Mouse (Mus musculus) ES-Bruce4 (cell line): ENCODE measurements around the gene Spata21. TPM values are rescaled to one million over a fixed set of nuclear protein-coding genes. Genes with fewer than 3 reads are reported as not detected.

Experiments
- H3K27ac ChIP-seq: 2 replicates; pipeline ENCODE4 v1.5.1; 2012; ENCODE audit warnings: low read length, inconsistent platforms; ENCODE audit not compliant: insufficient read depth
- H3K27me3 ChIP-seq: 2 replicates; pipeline ENCODE4 v1.6.1; 2012; ENCODE audit warnings: mild to moderate bottlenecking, low read length, inconsistent platforms; ENCODE audit not compliant: control insufficient read depth, poor library complexity, insufficient read depth, severe bottlenecking
- H3K36me3 ChIP-seq: 2 replicates; pipeline ENCODE4 v1.6.1; 2012; ENCODE audit warnings: inconsistent platforms, mild to moderate bottlenecking, low read length, moderate library complexity; ENCODE audit not compliant: control insufficient read depth, poor library complexity, insufficient read depth, severe bottlenecking
- H3K4me1 ChIP-seq: one replicate; pipeline ENCODE4 v1.8.1; 2011; ENCODE audit warnings: low read length; ENCODE audit not compliant: control insufficient read depth, insufficient read depth
- H3K4me3 ChIP-seq: 2 replicates; pipeline ENCODE4 v1.5.1; 2011; ENCODE audit warnings: low read depth, mild to moderate bottlenecking, low read length
- H3K9ac ChIP-seq: 2 replicates; pipeline ENCODE4 v1.6.1; 2012; ENCODE audit warnings: low read depth, mild to moderate bottlenecking, inconsistent platforms; ENCODE audit not compliant: poor library complexity, severe bottlenecking
- H3K9me3 ChIP-seq: replicated peaks from 2 replicates; pipeline ENCODE4 v1.6.1; 2012; ENCODE audit warnings: mild to moderate bottlenecking, low read length, inconsistent platforms; ENCODE audit not compliant: control insufficient read depth, poor library complexity, insufficient read depth, severe bottlenecking
- CTCF ChIP-seq: IDR thresholded peaks from one replicate; pipeline ENCODE4 v1.8.1; 2011; ENCODE audit warnings: low read depth, low read length
- EP300 ChIP-seq: IDR thresholded peaks from 2 replicates; pipeline ENCODE4 v1.6.1; 2011; ENCODE audit warnings: low read depth, low read length; ENCODE audit not compliant: insufficient read depth
- POLR2A ChIP-seq: IDR thresholded peaks from one replicate; pipeline ENCODE4 v1.8.1; 2011; ENCODE audit warnings: low read length; ENCODE audit not compliant: insufficient read depth
- polyA plus RNA-seq: library from polyadenylated mRNA; stranded (reverse); fragments of >200 nt; gene quantifications from 2 replicates; pipeline ENCODE4 v1.2.4, GENCODE M21; 2011; ENCODE audit warnings: low read depth; ENCODE audit not compliant: missing spikeins, insufficient read depth, insufficient read length

The Spata21 gene
- polyA plus RNA-seq, 1 experiment: not detected

- no peak for TF ChIP-seq EP300
- no peak for TF ChIP-seq POLR2A
- TF ChIP-seq CTCF: no peak
- Histone ChIP-seq H3K27me3 (no peaks in the 10 kb centered on the region), H3K4me1 (peaks cover 3% of the 10 kb centered on the region), H3K36me3 (no peaks in the 10 kb centered on the region), H3K9ac (no peak overlapping the region), H3K27ac (no peak overlapping the region), H3K9me3 (no peaks in the 10 kb centered on the region), H3K4me3 (no peak overlapping the region)
Measured at GRCm38 (mm10) chr4:141098935-141099334, 10.8 kb downstream of the Spata21 start.

DNA sequence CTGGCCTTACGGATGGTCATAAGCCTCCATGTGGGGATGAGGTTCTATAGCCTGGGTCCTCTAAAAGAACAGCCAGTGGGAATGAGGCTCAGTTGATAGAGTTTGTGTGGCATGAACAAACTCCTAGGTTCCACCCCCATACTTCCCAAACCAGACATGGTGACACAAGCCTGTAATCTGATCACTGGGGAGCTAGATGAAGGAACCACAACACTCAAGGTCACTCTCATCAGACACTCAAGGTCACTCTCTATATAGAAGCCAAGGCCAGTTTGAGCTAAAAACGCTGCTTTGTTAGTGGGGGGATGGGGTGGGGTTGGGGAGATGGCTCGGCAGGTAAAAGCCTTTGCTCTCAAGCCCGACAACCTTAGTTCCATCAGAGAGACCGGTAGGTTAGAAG, 11.8 kb downstream of the Spata21 start:
- Histone ChIP-seq H3K9me3 (no peaks in the 10 kb centered on the region), H3K36me3 (no peaks in the 10 kb centered on the region), H3K4me1 (peaks cover 3% of the 10 kb centered on the region), H3K27ac (no peak overlapping the region), H3K9ac (no peak overlapping the region), H3K27me3 (no peaks in the 10 kb centered on the region), H3K4me3 (no peak overlapping the region)
- TF ChIP-seq EP300 (no peak), CTCF (no peak)

- TF ChIP-seq POLR2A (no peak), EP300 (no peak), CTCF (no peak)
- no peaks in the 10 kb centered on the region for H3K9me3 ChIP-seq
- no peak overlapping the region for H3K27ac ChIP-seq
- no peak overlapping the region for H3K9ac ChIP-seq
- no peaks in the 10 kb centered on the region for H3K27me3 ChIP-seq
- H3K4me1 ChIP-seq: peaks cover 2% of the 10 kb centered on the region
- H3K4me3 ChIP-seq: peak overlapping the region; percentile 22; the same call in 1 of the 2 replicates
- H3K36me3 ChIP-seq: no peaks in the 10 kb centered on the region
Measured at GRCm38 (mm10) chr4:141101291-141101690, 13.2 kb downstream of the Spata21 start.

DNA sequence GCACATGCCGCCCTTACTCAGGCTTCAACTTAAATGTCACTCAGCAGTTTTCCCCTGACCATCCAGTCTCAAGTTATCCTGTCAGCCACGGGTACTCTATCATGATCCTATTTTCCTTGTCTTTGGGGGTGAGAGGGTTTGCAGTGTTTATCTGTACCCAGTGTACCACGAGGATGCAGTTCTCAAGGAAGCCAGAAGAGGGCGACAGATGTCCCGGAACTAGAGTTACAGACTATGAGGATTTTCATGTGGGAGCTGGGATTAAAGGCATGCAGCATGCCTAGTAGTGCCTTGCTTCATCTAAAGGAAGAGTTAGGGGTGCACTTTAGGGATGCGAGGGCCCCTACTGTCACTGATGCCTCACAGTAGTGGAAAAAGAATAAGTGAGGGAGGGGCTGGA, 13.7 kb downstream of the Spata21 start:
- no peak overlapping the region for H3K9ac ChIP-seq
- peaks cover 2% of the 10 kb centered on the region for H3K4me1 ChIP-seq
- H3K9me3 ChIP-seq: no peaks in the 10 kb centered on the region
- H3K27ac ChIP-seq: no peak overlapping the region
- H3K36me3 ChIP-seq: no peaks in the 10 kb centered on the region
- no peaks in the 10 kb centered on the region for H3K27me3 ChIP-seq
- H3K4me3 ChIP-seq: no peak overlapping the region
- TF ChIP-seq POLR2A: no peak
- no peak for TF ChIP-seq EP300
- peak; percentile 48 for TF ChIP-seq CTCF

DNA sequence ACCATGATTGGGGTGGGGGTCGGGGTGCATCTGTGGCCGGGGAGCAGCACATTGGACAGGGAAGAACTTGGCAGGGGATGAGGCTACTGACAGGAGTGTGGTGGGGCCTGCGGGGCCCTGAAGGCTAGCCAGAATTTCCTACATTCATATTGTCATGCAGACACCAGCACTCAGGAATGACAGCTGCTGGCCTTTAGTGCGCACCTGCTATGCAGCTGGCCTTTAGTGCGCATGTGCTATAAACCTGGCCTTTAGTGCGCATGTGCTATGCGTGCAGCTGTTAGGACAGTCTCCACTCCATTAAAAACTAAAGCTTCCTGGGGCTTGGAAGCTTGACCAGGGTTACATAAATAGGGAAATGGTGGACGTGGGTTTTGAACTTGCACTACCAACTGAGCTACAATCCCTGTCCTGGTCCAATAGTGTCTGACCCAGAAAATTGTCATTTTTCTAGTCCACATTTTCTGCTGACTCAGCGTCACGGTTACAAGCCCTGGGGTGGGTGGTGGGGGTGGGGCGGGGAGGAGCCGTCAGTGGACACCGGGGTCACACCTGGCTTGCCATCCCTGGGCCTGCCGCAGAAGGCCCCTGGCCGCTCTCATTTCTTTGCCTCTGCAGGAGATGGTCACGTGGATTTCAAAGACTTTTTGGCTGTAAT, 18.5 kb downstream of the Spata21 start:
- H3K36me3 ChIP-seq: no peaks in the 10 kb centered on the region
- H3K4me3 ChIP-seq: no peak overlapping the region
- no peaks in the 10 kb centered on the region for H3K4me1 ChIP-seq
- H3K27ac ChIP-seq: no peak overlapping the region
- H3K9me3 ChIP-seq: peaks cover 4% of the 10 kb centered on the region; the same call in 1 of the 2 replicates
- H3K27me3 ChIP-seq: no peaks in the 10 kb centered on the region
- no peak overlapping the region for H3K9ac ChIP-seq
- no peak for TF ChIP-seq EP300
- no peak for TF ChIP-seq CTCF
- TF ChIP-seq POLR2A: no peak

- TF ChIP-seq CTCF: no peak
- no peak for TF ChIP-seq EP300
- TF ChIP-seq POLR2A: no peak
- Histone ChIP-seq H3K9ac (no peak overlapping the region), H3K27me3 (no peaks in the 10 kb centered on the region), H3K4me1 (no peaks in the 10 kb centered on the region), H3K36me3 (no peaks in the 10 kb centered on the region), H3K4me3 (no peak overlapping the region), H3K27ac (no peak overlapping the region), H3K9me3 (peaks cover 4% of the 10 kb centered on the region; the same call in 1 of the 2 replicates)
Measured at GRCm38 (mm10) chr4:141108196-141108732, 20.1 kb downstream of the Spata21 start.
